Mouse (Mus musculus) cerebellum, adult 8-10 months (tissue): ENCODE measurements around the gene Prss57.

Experiments
- DNase-seq: peaks from one replicate; pipeline ENCODE4 v3.0.0; 2022

Prss57 gene

GRCm38 (mm10) chr10:79806972-79807371, 16.2 kb upstream of the Prss57 start:
- no peak for DNase-seq

GRCm38 (mm10) chr10:79806331-79806730, 15.6 kb upstream of the Prss57 start:
- no peak for DNase-seq

GRCm38 (mm10) chr10:79805636-79806035, 14.9 kb upstream of the Prss57 start:
- no peak for DNase-seq

GRCm38 (mm10) chr10:79803716-79804323, 13.1 kb upstream of the Prss57 start:
- peak; percentile 51 for DNase-seq

GRCm38 (mm10) chr10:79802331-79802971, 11.7 kb upstream of the Prss57 start:
- peak; percentile 40 for DNase-seq

- no peak for DNase-seq
Measured at GRCm38 (mm10) chr10:79801837-79802236, 11.1 kb upstream of the Prss57 start.

- no peak for DNase-seq
Measured at GRCm38 (mm10) chr10:79800508-79800907, 9.7 kb upstream of the Prss57 start.

GRCm38 (mm10) chr10:79798289-79798928, 7.6 kb upstream of the Prss57 start:
- DNase-seq, result no peak

- DNase-seq, result no peak
Measured at GRCm38 (mm10) chr10:79797326-79797725, 6.6 kb upstream of the Prss57 start.

GRCm38 (mm10) chr10:79795905-79796304, 5.1 kb upstream of the Prss57 start:
- no peak for DNase-seq

GRCm38 (mm10) chr10:79794491-79794931, 3.8 kb upstream of the Prss57 start:
- DNase-seq, result peak; percentile 54

- peak; percentile 54 for DNase-seq
Measured at GRCm38 (mm10) chr10:79793738-79794490, 3.2 kb upstream of the Prss57 start.

GRCm38 (mm10) chr10:79793051-79793737, 2.4 kb upstream of the Prss57 start, which contains the start of gene Palm:
Palm (plus strand) TSS chr10:79793572.
- peak; percentile 87 for DNase-seq

GRCm38 (mm10) chr10:79792339-79793040, 1.7 kb upstream of the Prss57 start:
- no peak for DNase-seq

GRCm38 (mm10) chr10:79789581-79789980, 1.2 kb downstream of the Prss57 start:
- no peak for DNase-seq

GRCm38 (mm10) chr10:79788386-79789158, 2.2 kb downstream of the Prss57 start:
- peak; percentile 85 for DNase-seq

- peak; percentile 54 for DNase-seq
Measured at GRCm38 (mm10) chr10:79783920-79784800, 6.6 kb downstream of the Prss57 start.

- no peak for DNase-seq
Measured at GRCm38 (mm10) chr10:79783050-79783449, 7.7 kb downstream of the Prss57 start.

GRCm38 (mm10) chr10:79781956-79782355, 8.8 kb downstream of the Prss57 start:
- no peak for DNase-seq

- no peak for DNase-seq
Measured at GRCm38 (mm10) chr10:79781139-79781538, 9.6 kb downstream of the Prss57 start.
